Mouse (Mus musculus) kidney, adult 9 months (tissue): ENCODE data around the gene Fah.

Experiments used
- DNase-seq: peaks from one replicate; pipeline ENCODE4 v3.0.0; 2022

Fah gene

DNA sequence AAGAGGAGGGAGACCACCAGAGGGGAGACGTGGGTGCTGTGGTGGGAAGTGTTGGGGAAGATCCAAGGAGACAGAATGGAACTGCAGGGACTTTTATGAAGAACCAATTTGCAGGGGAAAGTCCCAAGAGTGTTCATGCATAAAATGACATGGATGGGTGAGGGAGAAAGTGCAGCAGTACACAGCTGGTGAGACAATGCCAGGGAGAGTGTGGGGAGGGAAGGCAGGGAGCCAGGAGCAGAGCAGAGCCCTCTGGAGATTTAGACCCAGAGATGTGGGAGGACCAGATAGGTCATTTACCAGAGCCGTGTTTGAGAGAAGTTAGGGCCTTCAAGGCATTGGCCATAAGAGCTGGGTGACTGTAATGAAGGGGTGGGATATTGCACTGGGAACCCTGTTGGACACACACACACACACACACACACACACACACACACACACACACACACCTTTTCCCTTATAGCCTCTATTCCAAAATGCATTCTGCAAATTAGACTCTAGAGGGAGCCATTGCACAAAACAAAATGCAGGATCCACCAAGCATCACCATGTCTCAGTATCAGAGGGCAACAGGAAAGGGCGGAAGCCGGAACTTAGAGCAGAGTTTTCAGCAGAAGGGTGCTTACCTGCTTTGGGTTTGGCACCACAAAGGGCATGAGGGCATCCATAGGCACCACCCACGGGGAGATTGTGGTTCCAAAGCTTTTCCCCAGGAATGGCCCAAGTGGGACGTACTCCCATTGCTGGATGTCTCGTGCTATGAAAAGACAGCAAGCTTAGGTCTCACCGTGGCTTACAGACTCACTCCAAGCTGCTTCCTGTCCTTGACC is 12.2 kb downstream of the Fah start:
- peak; percentile 65 for DNase-seq

DNA sequence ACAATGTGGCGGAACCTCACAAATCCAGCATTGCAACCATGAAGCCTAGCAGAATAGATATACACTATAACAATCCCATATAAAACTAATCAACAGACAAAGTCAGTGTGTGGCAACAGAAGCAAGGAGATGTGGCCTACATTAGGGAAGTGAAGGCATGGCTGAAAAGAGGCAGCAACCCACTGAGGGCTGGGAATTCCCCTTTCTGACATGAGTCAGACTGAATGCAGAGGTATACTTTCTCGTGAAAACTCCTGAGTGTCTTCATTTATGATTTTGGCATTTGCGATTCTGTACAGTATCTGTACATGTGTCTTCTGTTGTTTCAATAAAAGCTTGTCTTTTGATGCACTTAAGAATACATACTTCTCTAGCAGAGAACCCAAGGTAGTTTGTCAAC is 15.2 kb downstream of the Fah start:
- no peak for DNase-seq

DNA sequence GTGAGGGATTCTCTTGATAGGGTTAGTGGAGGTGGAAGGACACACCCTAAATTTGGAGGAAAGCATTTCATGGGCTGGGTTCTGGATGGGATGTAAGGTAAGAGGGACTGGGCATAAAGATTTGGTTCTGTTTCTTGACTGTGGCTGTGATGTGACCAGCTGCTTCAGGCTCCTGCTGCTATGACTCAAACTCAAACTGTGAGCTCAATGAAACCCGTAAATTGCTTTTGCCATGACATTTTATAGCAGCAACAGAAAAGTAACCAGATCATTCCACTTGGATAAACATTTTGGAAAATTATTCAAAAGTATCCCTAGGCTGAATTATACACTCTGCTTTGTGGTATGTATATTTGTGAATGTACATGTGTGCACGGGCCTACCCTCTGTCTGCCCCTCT is 15.9 kb downstream of the Fah start:
- no peak for DNase-seq

DNA sequence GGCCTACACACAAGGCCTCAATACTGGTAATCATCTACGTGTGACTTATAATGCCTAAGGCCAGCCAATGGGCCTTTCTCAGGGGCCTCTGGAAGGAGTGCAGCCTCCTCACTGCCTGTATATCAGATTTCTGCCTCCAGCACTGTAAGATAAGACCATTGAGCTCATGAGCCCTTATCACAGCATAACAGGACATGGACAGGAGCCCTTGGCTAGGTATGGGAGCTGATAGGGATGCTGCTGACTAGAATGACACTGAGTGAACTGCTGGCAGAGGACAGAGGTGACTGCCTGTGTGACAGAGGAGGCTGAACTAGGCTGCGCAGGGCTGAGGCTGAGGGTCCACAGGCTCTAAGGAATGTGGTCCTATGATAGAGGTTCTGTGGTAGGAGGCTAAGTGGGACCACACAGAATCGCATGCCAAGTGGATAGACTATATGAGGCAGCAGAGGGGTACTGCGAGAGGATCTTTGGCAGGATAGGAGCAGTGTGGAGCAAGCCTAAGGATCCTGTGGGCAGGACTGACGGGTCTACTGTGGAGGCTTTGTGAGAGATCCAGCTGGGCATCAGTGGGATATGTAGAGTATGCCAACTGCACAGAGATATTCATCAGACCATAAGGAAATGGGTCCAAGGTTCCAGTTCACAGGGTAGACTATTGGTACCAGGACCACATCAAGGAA is 19.3 kb downstream of the Fah start:
- no peak for DNase-seq

DNA sequence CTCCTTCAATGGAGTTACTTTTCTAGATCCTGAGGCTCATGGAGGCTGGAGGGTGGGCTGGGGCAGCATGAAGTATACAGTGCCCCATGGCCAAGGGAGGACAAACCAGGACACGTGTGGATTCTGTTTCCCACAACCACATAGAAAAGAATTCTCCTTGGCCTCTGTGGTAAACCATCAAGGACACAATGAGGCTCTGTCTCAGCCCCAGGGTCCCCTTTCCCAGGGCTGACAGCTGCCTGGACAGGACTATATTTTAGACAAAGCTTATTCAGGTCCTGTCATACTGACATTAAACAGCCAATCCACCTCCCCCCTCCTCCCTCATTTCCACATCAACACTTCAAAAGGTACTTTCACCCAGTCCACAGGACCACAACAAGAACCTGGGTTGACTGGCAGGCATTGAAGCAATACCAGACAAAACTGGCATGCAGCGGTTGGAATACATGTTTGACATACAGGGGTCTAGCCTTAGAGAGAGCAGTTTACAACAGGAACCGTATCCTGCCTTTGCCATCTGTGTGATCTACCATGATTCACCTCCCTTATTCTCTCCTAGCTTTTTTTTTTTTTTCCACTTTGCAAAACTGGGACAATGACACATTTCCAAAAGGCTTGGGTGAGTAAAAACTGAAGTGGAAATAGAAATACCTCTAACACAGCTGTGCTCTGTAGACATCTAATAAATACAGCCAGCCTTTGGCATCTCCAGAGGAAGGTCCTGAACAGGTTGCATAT is 20.0 kb downstream of the Fah start:
- DNase-seq = no peak

DNA sequence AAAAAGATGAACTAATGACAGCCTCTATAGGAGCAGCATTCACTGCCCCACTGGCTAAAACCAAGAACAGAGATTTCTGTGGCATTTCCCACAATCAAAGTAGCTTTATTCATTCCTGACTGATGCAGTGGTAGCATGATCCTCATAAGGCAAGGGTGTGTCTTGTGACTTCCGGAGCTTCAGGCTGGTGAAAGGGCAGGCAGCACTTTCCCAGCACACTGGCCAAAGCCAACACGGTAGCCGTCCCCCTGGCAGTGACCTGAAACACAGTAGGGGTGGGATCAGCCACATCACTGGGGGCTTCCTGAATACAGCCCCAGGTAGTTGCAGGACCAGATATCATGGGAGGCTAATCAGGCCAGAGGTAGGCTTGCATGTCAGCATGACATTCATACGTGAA is 21.4 kb downstream of the Fah start:
- no peak for DNase-seq

DNA sequence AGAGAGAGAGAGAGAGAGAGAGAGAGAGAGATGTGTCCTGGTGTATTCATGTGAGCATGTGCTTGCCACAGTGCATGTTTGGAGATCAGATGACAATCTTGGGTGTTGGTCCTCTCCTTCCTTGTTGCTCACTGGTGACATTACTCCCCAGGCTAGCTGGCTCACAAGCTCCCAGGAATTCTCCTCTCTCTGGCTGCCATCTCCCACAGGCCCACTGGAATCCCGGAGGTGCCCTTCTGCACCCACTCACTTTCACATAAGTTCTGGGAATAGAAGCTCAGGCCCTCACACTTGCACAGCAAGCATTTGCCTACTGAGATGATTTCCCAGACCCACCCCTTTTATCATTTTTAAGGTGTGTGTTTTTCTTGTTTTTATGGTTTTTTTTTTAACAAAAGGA is 26.8 kb downstream of the Fah start:
- DNase-seq = no peak

DNA sequence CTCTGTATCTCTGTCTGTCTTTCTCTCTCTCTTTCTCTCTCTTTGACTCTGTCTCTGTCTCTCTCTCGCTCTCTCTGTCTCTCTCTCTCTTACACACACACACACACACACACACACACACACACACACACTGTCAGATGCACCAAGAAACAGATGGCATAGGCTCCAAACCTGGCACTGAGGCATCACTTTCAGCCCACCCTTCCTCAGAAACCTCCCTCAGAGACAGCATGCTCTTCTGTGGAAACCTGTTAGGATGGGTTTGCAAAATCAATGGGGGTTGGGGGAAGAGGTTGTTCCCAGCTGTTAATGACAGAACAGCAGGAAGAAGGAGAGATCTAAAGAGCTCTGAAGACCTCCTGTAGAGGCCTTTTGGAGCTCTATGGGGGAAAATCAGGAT is 27.7 kb downstream of the Fah start:
- DNase-seq = no peak

DNA sequence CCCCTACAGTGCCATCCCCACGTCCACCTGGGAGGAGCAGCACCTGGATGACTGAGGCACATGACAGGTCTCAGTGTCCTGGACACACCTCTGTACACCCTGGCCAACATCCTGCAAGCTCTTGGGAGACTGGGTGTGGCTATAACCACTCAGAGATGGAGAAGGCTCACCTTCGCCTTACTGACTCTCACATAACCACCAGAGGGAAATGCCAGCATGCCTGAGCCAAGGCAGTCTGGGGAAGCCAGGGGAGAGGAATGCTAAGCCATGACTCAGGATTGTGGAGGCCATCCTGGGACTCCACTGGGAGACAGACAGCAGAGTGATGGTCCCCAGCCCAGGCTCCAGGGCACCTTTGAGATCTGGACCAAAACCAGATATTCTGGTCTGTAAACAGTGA is 29.5 kb downstream of the Fah start:
- no peak for DNase-seq

DNA sequence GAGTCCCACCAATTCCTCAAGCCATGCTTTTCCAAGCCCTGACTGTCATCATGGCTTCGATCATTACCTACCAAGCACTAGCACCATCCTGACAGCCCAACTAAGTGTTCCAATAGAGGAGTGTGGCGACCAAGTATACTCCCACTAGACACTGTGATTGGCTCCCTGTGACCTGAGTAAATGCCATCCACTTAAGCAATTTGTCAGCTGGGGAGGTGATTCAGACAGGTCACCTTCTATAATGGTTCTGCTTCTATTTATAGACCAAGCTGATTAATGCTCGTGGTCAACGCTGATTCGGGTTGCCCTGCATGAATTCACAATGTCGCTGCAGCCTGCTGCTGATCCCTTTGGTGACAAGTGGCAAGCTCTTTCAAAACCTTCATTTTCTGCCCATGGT is 40.3 kb downstream of the Fah start:
- peak; percentile 24 for DNase-seq

DNA sequence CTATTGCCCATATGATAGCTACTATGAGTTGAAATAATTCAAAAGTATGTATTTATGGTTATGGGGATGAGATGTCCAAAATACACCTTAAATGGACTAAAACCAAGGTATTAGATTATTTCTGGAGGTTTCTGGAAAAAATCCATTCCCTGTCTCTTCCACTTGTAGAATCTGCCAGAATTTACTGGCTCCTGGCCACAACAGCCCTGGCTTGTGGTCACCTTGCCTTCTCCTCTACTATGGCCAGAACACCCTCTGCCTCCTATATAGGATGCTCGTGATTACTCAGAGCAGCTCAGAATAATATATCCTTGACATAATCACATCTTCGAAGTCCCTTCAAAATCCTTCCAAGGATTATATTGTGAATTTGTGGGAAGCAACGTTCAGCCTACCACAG is 42.3 kb downstream of the Fah start:
- no peak for DNase-seq

DNA sequence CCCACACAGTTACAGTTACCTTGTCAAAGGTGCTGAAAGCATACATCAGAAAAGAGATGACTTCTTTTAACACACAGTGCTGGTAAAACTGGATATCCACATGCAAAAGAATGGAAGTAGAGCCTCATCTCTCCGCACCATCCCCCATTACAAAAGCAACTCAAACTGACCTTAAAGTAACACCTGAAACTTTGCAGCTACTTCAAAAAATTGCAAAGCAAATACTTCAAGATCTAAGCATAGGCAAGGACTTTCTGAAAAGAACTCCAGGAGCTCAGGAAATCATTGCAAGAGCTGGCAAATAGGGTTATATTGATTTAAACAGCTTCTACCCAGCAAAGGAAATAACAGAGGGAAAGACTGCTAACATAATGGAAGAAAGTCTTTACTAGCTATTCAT is 46.0 kb downstream of the Fah start:
- DNase-seq = no peak

DNA sequence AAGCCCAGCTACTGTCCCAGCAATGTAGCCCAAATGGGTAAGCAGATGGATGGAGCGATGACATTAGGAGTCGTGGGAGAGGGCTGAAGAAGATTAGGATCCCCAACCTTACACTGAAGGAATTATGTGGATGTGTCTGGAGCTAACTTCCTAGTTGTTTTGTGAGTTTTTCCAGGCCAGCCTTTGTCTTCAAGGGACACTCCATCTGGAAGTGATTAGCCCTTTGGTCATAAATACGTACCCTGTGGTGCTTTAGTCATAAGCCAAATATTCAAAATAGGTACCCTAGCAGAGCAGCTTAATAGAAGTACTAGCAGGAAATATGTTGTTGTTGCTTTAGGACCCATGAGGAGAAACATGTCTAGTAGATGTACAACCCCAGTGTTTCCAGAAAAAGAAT is 49.2 kb downstream of the Fah start:
- no peak for DNase-seq

DNA sequence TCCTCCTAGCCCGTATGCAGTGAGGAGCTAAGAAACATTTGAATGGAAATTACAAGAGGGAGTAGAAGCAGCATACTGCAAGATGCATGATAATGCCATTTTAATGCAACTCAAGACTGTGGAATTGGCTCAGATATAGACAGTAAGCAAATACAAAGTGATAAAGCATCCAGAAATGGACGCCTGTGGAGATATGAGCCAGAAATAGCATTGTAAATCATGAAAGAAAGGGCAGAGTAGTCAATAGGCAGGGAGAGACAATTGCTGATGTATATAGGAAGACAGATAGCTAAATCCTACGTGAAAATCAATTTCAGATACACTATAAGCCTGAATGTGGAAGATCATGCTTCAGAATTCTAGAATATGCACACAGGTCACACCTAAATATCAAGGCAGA is 51.2 kb downstream of the Fah start:
- DNase-seq = no peak

DNA sequence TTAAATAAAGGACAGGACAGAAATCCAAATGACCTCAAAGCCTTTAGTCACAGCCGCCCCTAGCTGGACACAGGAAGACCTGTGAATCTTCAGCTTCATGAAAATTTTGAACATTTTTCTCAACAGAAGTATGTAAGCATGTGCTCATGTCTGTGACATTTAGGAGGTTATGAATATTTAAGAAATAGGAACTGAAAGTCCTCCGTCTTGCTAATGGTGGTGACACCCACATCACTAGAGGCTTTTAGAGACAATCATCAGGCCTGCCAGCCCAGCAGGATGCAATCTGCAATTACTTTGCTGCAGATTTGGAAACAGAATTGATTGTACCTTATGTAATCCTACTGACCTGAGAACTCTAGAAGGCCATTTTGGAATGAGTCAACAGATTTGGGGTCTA is 55.0 kb downstream of the Fah start:
- no peak for DNase-seq

DNA sequence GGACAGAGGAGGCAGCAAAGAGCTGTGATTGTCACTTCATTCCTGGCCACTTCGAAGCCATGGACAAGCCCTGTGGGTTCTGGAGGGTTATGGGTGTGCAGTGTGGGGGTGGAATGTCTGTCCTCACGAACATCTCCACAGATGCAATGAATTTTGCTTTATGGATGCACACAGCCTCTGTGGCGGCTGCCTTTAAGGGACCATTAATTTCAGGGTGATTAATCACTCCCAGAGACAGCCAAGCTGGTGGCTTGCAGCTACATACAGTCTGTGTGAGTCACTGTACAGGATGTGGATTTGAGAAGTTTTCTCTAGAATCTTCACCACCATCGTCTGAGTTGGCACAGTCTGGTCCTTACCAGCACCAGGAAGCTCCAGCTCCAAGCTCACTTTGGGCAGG is 59.9 kb downstream of the Fah start:
- DNase-seq = no peak

DNA sequence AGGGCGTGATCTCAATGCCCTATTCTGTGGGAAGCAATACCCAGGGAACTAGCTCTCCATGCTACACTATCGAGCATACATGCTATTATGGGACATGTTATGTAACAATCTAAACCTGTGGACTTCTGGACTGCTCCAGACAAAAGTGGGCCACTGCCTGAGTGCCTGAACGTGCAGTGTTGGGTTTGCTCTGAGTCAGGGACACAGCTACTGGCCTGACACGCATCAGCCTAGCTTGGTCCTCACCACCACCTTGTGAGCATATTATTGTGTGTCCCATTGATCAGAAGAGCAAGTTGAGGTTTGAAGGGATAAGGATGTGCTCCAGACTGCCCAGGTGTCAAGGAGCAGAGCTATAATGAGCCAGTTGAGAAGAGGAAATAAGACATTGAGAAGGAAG is 61.6 kb downstream of the Fah start:
- DNase-seq = no peak
